Mouse (Mus musculus): ENCODE data around the gene Tnrc18.

DNA sequence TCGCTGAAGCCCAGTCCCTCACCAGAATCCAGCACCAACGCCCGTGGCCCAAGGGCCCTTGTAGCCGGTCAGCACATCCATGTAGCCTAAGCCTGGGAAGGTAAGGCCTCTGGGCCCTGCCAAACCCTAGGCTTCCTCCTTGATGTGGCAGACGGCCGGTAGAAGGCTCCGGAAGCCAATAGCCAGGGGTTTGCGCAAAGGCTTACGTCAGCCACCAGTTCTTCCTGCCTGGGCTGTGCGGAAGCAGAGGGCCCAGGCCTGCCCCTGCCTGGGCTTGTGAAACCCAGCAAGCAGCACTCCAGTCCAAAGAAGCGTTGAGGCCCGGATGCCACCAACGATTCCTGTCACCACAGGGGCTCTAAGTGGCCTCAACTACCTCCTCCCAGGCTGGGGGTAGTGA, 22.9 kb downstream of the Tnrc18 start:
- no peak for TF ChIP-seq CTCF (conservative IDR thresholded peaks at IDR 0.05 in 1 of 2, IDR thresholded peaks at IDR 0.05 in 1 of 2; ENCODE audit: low read depth in 2 of 2, low read length in 2 of 2)
- peak; percentile 77 for TF ChIP-seq POLR2A (IDR thresholded peaks at IDR 0.05; ENCODE audit: low read depth, low read length)
- TF ChIP-seq EP300 (IDR thresholded peaks at IDR 0.05; ENCODE audit: low read length), result no peak
- TF ChIP-seq POLR2AphosphoS2 (IDR thresholded peaks at IDR 0.05; ENCODE audit: low read depth, low read length), result no peak

Data from CH12.LX (cell line).